Mouse (Mus musculus): ENCODE results near the gene Cd2bp2.

DNA sequence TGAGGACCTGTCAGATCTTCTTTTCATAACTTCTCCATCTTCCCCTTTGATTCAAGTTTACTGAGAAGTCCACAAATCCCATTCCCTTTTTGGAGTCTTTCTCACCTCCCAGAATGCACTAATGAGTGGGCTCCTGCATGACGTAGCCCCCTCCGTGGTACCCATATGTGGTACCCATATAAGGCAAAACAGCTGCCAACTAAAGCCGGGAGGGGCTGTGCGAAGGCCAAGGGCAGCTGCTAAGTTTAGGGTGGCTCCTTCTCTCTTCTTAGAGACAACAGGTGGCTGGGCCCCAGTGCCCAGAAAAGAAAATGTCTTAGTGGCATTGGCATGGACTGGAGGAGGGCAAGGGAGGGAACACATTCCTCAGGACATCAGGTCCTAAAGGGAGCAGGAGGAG lies 14.4 kb upstream of the Cd2bp2 start:
- TF ChIP-seq CTCF (conservative IDR thresholded peaks at IDR 0.05; ENCODE audit: insufficient read depth, insufficient read length, low read depth, low read length) (no peak), POLR2A (IDR thresholded peaks at IDR 0.05; ENCODE audit: low read depth, low read length) (no peak)

All from kidney, adult 2 months (tissue).